Mouse (Mus musculus) spleen, adult 18-20 months (tissue): ENCODE data around the gene Olfr1018.

Experiments
- DNase-seq, 2 experiments: peaks; one replicate each; pipeline ENCODE4 v3.0.0; 2022; ENCODE audit warnings: mixed read lengths in 2 of 2

The Olfr1018 gene

DNA sequence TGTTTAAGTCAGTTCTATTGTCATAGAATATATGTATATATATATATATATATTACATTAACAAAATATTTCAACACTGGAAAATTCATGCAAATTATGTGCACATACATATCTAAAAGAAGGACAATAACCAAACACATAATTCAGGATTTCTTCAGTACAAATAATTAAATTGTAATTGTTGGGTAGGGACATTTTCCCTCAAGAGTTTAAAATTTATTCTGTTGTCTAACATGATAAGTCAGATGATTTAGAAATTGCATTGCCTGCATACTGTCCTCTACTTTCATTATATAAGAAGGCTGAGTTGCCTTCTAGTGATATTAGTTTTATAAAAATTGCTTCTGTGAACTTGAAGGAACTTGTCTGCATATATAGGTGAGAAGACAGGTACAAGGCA lies at the start of gene Olfr1018:
Olfr1018 (plus strand) TSS at position 301 of the 400 bp plus-strand sequence.
- DNase-seq, result no peak

DNA sequence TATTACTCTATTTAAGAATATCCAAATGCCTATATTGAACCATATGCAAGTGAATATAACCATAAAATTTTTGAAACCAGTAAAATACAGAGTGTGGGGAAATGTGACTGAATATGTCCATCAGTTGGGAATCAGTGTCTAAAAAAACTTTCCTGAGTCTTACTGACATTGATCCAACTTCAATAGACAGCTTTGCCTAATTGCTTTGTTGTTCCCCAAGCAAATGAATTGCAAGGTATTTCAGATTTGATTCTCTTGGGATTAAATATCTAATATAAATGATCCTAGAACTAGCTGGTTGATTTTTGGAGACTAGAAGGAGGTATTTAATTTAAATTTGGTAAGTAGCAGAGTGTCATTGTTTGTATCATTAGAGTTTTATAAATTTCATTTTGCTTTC lies 45.9 kb upstream of the Olfr1018 start, which contains the start of gene Olfr1014:
Olfr1014 (plus strand) TSS at position 301 of the 400 bp plus-strand sequence.
- no peak for DNase-seq

DNA sequence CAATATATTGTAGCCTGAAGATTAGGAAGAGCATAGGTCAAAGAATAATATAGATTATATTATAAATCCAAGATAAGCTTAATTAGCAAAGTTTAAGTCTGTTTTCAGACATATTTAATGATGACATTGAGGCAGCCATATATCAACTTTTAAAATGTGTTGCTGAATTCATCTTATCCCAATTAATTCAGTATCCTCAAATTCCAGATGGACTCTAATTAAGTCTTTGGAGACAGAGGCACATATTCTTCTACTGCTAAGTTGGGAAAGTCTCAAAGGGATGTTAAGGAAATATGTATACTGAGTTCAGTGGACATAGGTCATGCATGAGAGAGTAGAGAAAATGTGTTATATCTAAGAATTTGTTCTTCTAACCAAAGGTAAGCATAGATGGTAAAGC lies 36.6 kb upstream of the Olfr1018 start, which contains the start of gene Olfr1015:
Olfr1015 (plus strand) TSS at position 301 of the 400 bp plus-strand sequence.
- no peak for DNase-seq

DNA sequence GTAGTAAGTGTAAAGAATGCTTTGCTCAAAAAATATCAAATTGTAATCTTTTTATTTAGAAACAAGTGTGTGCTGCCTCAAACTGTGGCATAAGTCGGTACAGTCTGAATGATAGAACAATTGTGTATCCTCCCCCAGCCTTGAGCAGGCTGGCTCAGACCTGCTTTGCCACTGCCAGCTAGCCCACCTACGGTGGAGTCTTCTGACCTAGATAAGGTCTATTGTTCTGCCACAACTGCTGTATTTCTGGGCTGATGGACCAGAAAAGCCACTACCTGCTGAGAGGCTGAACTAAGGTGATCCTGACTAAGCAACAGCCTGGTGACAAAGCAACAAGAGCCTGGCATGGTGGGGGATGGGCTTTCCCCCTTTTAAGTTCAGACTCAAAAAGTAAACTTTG lies 25.9 kb upstream of the Olfr1018 start:
- DNase-seq, result no peak

DNA sequence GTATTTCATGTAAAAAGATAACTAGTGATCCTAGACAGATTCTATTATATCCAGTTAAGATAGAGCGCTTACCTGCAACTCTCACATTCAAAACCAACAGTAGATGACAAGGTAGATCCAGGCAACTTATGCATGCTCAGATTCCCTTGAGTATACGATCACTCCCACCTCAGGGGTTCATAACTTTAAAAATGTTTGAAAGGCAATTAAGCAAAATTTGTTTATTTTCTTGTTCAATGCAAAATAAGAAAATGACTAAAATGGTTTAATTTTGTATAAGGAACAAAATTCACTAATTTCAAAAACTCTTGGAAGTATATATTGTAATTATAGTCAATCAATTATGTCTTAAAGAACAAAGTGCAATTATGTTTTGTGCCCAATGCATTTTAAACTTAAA lies 15.8 kb upstream of the Olfr1018 start, which contains the start of gene Olfr1016:
Olfr1016 (minus strand) TSS at position 101 of the 400 bp plus-strand sequence.
- DNase-seq, result no peak

DNA sequence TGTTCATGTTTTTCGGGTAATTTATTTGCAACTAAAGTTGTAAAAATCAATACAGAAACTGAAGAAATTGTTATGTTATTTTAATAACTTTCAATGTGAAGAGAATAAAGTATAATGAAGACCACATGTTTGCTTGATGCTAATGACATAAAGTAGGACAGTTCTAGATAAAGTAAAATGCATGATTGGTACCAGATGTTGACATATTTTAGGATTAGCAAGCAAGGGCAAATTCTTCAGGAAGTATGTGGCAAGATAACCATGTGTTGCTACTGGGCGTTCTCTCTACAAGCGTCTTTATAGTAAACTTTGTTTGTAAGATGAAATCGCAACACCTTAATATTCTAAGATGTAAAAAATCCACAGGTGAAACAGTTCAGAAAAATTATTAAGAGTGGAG lies 13.8 kb upstream of the Olfr1018 start:
- no peak for DNase-seq

DNA sequence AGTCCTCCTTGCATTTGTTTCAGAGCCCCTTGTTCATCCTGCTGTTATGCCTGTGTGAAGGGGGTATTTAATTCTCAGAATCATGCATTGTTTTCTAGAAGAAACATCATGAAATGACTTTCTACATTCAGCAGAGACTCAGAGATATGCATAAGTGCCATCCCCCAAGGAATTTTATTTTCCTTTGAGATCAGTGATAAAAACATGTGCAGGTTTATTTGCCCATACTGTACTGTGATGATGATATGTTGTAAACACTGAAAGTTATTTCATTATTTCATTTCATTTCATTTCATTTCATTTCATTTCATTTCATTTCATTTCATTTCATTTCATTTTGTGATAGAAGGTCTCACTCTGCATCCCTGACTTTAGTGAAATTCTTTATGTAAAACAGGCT lies 27.1 kb downstream of the Olfr1018 start, which contains the start of gene Olfr1019:
Olfr1019 (minus strand) TSS at position 101 of the 400 bp plus-strand sequence.
- DNase-seq, result no peak

DNA sequence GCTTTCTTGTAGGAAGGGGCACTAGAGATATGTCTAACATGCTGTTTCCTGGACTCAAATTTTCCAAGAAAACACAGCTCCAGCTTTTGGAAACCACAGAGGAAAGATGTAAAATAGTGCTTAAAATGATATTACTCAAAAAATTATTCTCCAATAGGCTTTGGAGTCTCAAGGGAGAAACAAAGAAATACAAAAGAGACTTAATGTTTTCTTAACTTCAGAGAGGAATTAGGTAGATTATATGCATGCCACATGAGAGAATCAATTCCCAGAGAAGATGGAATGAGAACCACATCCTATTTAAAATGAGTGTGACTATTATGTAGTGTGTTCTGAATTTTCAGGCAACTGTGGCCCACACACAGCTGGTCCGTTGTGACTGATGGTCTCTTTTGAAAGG lies 28.5 kb downstream of the Olfr1018 start, which contains the start of gene Olfr1020:
Olfr1020 (plus strand) TSS at position 301 of the 400 bp plus-strand sequence.
- DNase-seq, result no peak

DNA sequence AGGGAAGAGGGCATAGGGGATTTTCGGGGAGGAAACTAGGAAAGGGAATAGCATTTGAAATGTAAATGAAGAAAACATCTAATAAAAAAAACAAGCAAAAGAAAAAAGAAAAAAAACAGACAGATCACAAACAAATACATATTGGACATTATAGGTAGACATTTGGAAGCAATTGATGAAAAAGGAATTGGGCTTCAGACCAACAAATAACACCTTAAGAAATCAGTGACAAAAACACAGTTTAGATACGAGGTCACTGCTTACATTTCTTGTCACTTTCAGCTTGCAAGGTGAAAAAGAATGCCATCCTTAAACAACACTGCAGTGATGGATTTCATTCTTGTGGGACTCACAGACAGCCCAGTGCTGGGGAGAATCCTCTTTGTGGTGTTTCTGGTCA lies 50.0 kb downstream of the Olfr1018 start, which contains the start of gene Olfr1022:
Olfr1022 (plus strand) TSS at position 301 of the 400 bp plus-strand sequence.
- DNase-seq, result no peak
